Mouse (Mus musculus) forebrain, embryonic 15.5 days (tissue): ENCODE results near the gene Arhgap11a. TPM values are rescaled to one million over a fixed set of nuclear protein-coding genes. Genes with fewer than 3 reads are reported as not detected.

Experiments
- ATAC-seq: fragments of 200-750 bp; cut with Nextera tagmentation; replicated peaks from 2 replicates; pipeline ENCODE4 v1.8.0; 2017; ENCODE audit warnings: mild to moderate bottlenecking, moderate TSS enrichment, moderate library complexity
- H3K27ac ChIP-seq: fragments of 300-500 bp; sonication (generic); replicated peaks from 2 replicates; pipeline ENCODE4 v1.5.1; 2015; ENCODE audit warnings: mild to moderate bottlenecking, inconsistent platforms
- H3K27me3 ChIP-seq: fragments of 300-500 bp; sonication (generic); 2 replicates; pipeline ENCODE4 v1.6.1; 2015; ENCODE audit warnings: inconsistent platforms
- H3K36me3 ChIP-seq: fragments of 300-500 bp; sonication (generic); 2 replicates; pipeline ENCODE4 v1.6.1; 2015; ENCODE audit warnings: mild to moderate bottlenecking, inconsistent platforms
- H3K4me1 ChIP-seq: fragments of 300-500 bp; sonication (generic); 2 replicates; pipeline ENCODE4 v1.6.1; 2015; ENCODE audit warnings: inconsistent platforms
- H3K4me2 ChIP-seq: fragments of 300-500 bp; sonication (generic); replicated peaks from 2 replicates; pipeline ENCODE4 v1.6.1; 2015; ENCODE audit warnings: mild to moderate bottlenecking, inconsistent platforms
- H3K4me3 ChIP-seq: fragments of 300-500 bp; sonication (generic); 2 replicates; pipeline ENCODE4 v1.5.1; 2015; ENCODE audit warnings: mild to moderate bottlenecking, inconsistent platforms
- H3K9ac ChIP-seq: fragments of 300-500 bp; sonication (generic); replicated peaks from 2 replicates; pipeline ENCODE4 v1.6.1; 2015; ENCODE audit warnings: mild to moderate bottlenecking, inconsistent platforms
- H3K9me3 ChIP-seq: fragments of 300-500 bp; sonication (generic); 2 replicates; pipeline ENCODE4 v1.6.1; 2016; ENCODE audit warnings: inconsistent platforms
- WGBS: fragments of 180-500 bp; shearing (Covaris S2); methylation state at CpG from one replicate; pipeline ENCODE4 v1.1.7; 2015; ENCODE audit warnings: mixed read lengths; 5-methylcytosine and 5-hydroxymethylcytosine counted together
- polyA plus RNA-seq: library from polyadenylated mRNA; unstranded; fragments of >200 nt; fragmentation: Nextera tagmentation; extraction: Ambion mirVana; gene quantifications from 2 replicates; pipeline ENCODE4 v1.2.1, GENCODE M21; 2015

Arhgap11a gene
- polyA plus RNA-seq, 1 experiment from 2014 or later = 31.3 TPM

GRCm38 (mm10) chr2:113806851-113807577 is 41.4 kb downstream of the Arhgap11a start:
- Histone ChIP-seq H3K27me3 (no peaks in the 10 kb centered on the region), H3K4me2 (no peak overlapping the region), H3K9me3 (no peaks in the 10 kb centered on the region), H3K4me1 (0 out of 2 replicates have a peak, but pooled peaks cover 3% of the 10 kb centered on the region), H3K27ac (no peak overlapping the region), H3K4me3 (no peak overlapping the region), H3K9ac (no peak overlapping the region), H3K36me3 (no peaks in the 10 kb centered on the region; the same call in 1 of the 2 replicates)
- no peak for ATAC-seq
- WGBS = 70% methylated on average over 10 of the region's 10 CpGs

GRCm38 (mm10) chr2:113805765-113806164 is 42.7 kb downstream of the Arhgap11a start:
- no peak for ATAC-seq
- H3K9ac ChIP-seq = no peak overlapping the region
- no peak overlapping the region for H3K4me3 ChIP-seq
- H3K27me3 ChIP-seq = no peaks in the 10 kb centered on the region
- no peaks in the 10 kb centered on the region for H3K9me3 ChIP-seq
- no peaks in the 10 kb centered on the region; the same call in 1 of the 2 replicates for H3K36me3 ChIP-seq
- H3K27ac ChIP-seq = no peak overlapping the region
- no peak overlapping the region for H3K4me2 ChIP-seq
- 0 out of 2 replicates have a peak, but pooled peaks cover 3% of the 10 kb centered on the region for H3K4me1 ChIP-seq
- 74% methylated on average over 4 of the region's 4 CpGs for WGBS

- no peak overlapping the region for H3K4me2 ChIP-seq
- no peaks in the 10 kb centered on the region for H3K27me3 ChIP-seq
- no peaks in the 10 kb centered on the region for H3K9me3 ChIP-seq
- 24% methylated on average over 1 of the region's 1 CpGs for WGBS
- no peak overlapping the region for H3K27ac ChIP-seq
- ATAC-seq = peak; percentile 59; the same call in 1 of the 2 replicates
- 0 out of 2 replicates have a peak, but pooled peaks cover 3% of the 10 kb centered on the region for H3K4me1 ChIP-seq
- H3K9ac ChIP-seq = no peak overlapping the region
- no peak overlapping the region for H3K4me3 ChIP-seq
- H3K36me3 ChIP-seq = no peaks in the 10 kb centered on the region; the same call in 1 of the 2 replicates
These were observed 44.7 kb downstream of the Arhgap11a start for GRCm38 (mm10) chr2:113803753-113804152.

DNA sequence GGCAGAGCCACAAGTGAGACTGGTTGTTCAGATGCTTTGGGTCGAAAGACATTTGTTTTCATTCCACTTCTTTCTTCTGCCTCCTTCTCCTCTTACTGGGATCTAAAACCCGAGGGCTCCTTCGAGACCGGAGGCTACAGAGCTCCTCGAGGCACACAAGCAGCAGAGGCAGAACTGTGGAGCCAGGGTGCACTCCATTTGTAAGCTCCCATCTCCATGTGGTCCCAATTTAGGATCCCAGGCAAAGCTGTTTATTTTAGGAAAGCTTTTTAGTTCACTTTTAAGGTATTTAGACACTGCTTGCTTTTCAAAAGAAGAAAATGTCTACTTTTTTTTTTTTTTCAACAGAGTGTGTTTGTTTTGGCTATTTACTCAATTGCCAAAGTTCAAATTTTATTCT is 47.6 kb downstream of the Arhgap11a start:
- no peaks in the 10 kb centered on the region for H3K9me3 ChIP-seq
- WGBS = 84% methylated on average over 5 of the region's 5 CpGs
- H3K27ac ChIP-seq = no peak overlapping the region
- H3K27me3 ChIP-seq = no peaks in the 10 kb centered on the region
- H3K36me3 ChIP-seq = 0 out of 2 replicates have a peak, but pooled peaks cover 5% of the 10 kb centered on the region
- ATAC-seq = no peak
- 0 out of 2 replicates have a peak, but pooled peaks cover 3% of the 10 kb centered on the region for H3K4me1 ChIP-seq
- H3K9ac ChIP-seq = no peak overlapping the region
- no peak overlapping the region for H3K4me3 ChIP-seq
- no peak overlapping the region for H3K4me2 ChIP-seq

DNA sequence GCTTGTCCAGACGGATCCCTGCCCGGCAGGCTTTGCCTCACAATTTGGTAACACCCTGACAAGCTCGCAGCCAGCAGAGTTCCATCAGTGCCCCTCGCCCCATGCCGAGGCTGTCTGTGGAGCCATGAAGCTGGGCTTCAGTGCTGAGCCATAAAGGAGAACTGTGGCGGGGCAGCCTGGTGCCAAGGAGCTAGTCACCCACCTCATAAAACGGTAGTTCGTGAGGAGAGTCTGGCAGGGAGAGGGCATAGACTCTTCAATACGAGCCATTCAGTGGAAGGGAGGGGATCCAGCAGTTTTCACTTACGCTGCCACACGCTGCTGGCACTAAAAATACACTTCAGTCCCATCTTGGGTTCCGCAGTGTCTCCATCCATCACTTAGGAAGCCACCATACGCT is 49.9 kb downstream of the Arhgap11a start:
- no peaks in the 10 kb centered on the region for H3K4me1 ChIP-seq
- ATAC-seq = peak; percentile 31; the same call in 1 of the 2 replicates

GRCm38 (mm10) chr2:113795186-113795585 is 53.3 kb downstream of the Arhgap11a start:
- WGBS = 40% methylated on average over 4 of the region's 4 CpGs
- no peaks in the 10 kb centered on the region for H3K9me3 ChIP-seq
- no peak for ATAC-seq
- H3K9ac ChIP-seq = no peak overlapping the region
- H3K27me3 ChIP-seq = no peaks in the 10 kb centered on the region
- no peak overlapping the region for H3K27ac ChIP-seq
- H3K4me2 ChIP-seq = no peak overlapping the region
- H3K36me3 ChIP-seq = peaks cover 15% of the 10 kb centered on the region; the same call in 1 of the 2 replicates
- H3K4me1 ChIP-seq = no peaks in the 10 kb centered on the region
- H3K4me3 ChIP-seq = no peak overlapping the region

More for the DNA sequence above, 49.9 kb downstream of the Arhgap11a start:
- H3K36me3 ChIP-seq = 0 out of 2 replicates have a peak, but pooled peaks cover 5% of the 10 kb centered on the region
- H3K4me3 ChIP-seq = no peak overlapping the region
- 84% methylated on average over 13 of the region's 13 CpGs for WGBS
- H3K4me2 ChIP-seq = no peak overlapping the region
- H3K9ac ChIP-seq = no peak overlapping the region
- H3K9me3 ChIP-seq = no peaks in the 10 kb centered on the region
- no peak overlapping the region for H3K27ac ChIP-seq
- no peaks in the 10 kb centered on the region for H3K27me3 ChIP-seq

DNA sequence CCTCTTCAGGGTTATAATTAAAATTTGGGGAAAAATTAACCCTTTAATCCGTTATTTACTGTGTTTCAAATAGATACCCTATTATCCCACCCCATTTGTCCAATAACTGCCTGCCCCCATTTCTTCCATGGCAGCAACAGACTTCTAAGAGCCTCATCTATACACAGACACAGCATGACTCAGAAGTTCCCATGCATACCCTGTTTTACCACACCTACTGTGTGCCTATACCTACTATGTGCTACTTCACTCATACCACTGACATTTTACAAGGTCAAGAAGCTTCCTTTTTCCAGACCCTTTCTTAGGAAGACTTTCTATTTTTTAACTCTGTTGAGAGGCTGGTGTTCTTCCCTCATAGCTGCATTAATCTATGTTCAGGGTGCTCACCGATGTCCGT is 54.9 kb downstream of the Arhgap11a start:
- Histone ChIP-seq H3K4me2 (no peak overlapping the region), H3K4me3 (no peak overlapping the region), H3K27me3 (no peaks in the 10 kb centered on the region), H3K4me1 (no peaks in the 10 kb centered on the region), H3K36me3 (peaks cover 21% of the 10 kb centered on the region; the same call in 1 of the 2 replicates), H3K27ac (no peak overlapping the region), H3K9me3 (no peaks in the 10 kb centered on the region), H3K9ac (no peak overlapping the region)
- ATAC-seq = no peak
- 90% methylated on average over 3 of the region's 3 CpGs for WGBS

DNA sequence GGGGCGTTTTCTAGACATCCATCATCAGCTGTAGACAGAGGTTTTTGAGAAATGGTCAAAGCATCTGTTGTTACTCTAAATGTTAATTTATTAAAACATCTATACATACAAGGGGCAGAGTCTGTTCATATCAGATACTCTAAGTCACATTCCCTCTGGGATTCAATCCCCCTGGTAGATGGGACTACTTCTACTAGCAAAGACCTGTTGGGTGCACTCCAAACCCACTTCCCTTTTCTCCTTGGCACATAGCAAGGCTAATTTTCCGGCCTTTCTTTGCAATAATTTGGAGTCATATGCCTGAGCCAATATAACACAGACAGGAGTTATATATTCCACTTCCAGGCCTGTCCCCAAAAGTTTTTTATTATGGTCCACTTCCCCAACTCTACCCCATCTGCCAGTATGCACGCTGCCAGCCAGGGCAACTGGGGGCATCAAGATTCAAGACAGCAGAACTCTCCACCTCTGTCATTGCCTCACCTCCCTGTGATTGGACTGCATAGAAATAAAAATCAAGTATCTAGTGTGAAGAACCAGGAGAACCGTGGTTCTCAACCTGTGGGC is 59.6 kb downstream of the Arhgap11a start:
- Histone ChIP-seq H3K9me3 (no peaks in the 10 kb centered on the region), H3K4me2 (no peak overlapping the region), H3K9ac (no peak overlapping the region), H3K36me3 (peaks cover 25% of the 10 kb centered on the region; the same call in 1 of the 2 replicates), H3K4me3 (no peak overlapping the region), H3K4me1 (no peaks in the 10 kb centered on the region), H3K27ac (no peak overlapping the region), H3K27me3 (no peaks in the 10 kb centered on the region)
- ATAC-seq = no peak
- WGBS = 90% methylated on average over 4 of the region's 4 CpGs

- Histone ChIP-seq H3K9ac (no peak overlapping the region), H3K36me3 (peaks cover 25% of the 10 kb centered on the region; the same call in 1 of the 2 replicates), H3K9me3 (no peaks in the 10 kb centered on the region), H3K27me3 (no peaks in the 10 kb centered on the region), H3K27ac (no peak overlapping the region), H3K4me3 (no peak overlapping the region), H3K4me2 (no peak overlapping the region), H3K4me1 (no peaks in the 10 kb centered on the region)
- no peak for ATAC-seq
- 77% methylated on average over 4 of the region's 4 CpGs for WGBS
These were observed 60.6 kb downstream of the Arhgap11a start for GRCm38 (mm10) chr2:113787882-113788281.

DNA sequence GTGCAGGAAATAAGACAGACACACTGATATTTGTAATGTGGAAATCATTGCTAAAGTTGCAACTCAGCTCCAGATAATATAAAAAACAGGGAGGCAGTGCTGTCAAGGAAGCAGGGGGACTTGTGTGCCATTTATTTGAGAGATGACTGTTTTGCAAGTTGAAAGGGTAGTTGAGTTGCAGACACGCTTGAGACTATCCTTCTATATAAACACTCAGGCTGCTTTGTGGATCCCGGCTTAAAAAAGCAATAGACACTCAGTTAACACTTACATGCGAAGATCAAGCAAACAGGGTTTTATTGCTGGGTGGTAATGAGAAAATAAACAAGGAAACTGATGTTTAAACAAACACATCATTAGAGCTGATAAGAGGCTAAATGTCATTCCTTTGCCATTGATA is 63.6 kb downstream of the Arhgap11a start:
- Histone ChIP-seq H3K4me3 (no peak overlapping the region), H3K27me3 (no peaks in the 10 kb centered on the region), H3K9ac (no peak overlapping the region), H3K27ac (no peak overlapping the region), H3K9me3 (no peaks in the 10 kb centered on the region), H3K4me1 (no peaks in the 10 kb centered on the region), H3K4me2 (no peak overlapping the region), H3K36me3 (peaks cover 15% of the 10 kb centered on the region; the same call in 1 of the 2 replicates)
- WGBS = 91% methylated on average over 3 of the region's 3 CpGs
- ATAC-seq = no peak

DNA sequence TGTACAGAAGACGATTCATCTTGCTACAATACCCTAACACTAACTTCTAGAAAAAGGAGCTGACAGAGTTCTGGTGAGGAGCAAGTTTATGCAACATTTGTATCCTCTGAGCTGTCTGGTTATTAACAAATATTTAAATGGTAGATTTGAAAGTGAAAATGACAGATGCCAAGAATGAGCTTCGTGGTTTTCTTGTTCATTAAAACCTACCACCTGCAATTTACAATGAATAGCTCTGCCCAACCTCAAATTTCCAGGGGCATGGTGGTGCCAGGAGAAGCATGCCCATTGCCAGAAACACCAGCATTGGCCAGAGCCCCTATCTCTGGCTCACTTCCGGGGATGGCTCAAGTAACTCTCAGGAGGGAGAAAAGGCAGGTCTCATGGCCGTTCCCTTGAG is 66.9 kb downstream of the Arhgap11a start:
- H3K9ac ChIP-seq = no peak overlapping the region
- H3K4me2 ChIP-seq = no peak overlapping the region
- H3K36me3 ChIP-seq = 0 out of 2 replicates have a peak, but pooled peaks cover 9% of the 10 kb centered on the region
- no peak overlapping the region for H3K4me3 ChIP-seq
- 79% methylated on average over 4 of the region's 4 CpGs for WGBS
- no peaks in the 10 kb centered on the region for H3K4me1 ChIP-seq
- H3K9me3 ChIP-seq = no peaks in the 10 kb centered on the region
- no peaks in the 10 kb centered on the region for H3K27me3 ChIP-seq
- ATAC-seq = no peak
- H3K27ac ChIP-seq = no peak overlapping the region
